Mouse (Mus musculus): ENCODE measurements at regions not wholly inside any gene's neighbourhood (a gene's known extent, or its start where the extent isn't known, plus 50 kb on each side); places are given as distances from the start of the nearest gene placed in this dataset.
"Not testable (repeated sequence)": the region's sequence is repeated elsewhere in the genome, so short reads cannot be mapped to it uniquely, and the experiment has no call there.

GRCm38 (mm10) chr1:152226049-152226448 is 136.1 kb upstream of the 1700025G04Rik start:
- Histone ChIP-seq H3K27ac (ENCODE audit: insufficient read depth, low read depth, low read length) (no peak overlapping the region), H3K4me1 (ENCODE audit: control insufficient read depth, insufficient read depth, insufficient read length, low read length) (no peaks in the 10 kb centered on the region), H3K36me3 (ENCODE audit: control insufficient read depth, insufficient read depth, low read length) (no peaks in the 10 kb centered on the region), H3K27me3 (ENCODE audit: control insufficient read depth, insufficient read depth, low read length) (no peaks in the 10 kb centered on the region), H3K4me3 (ENCODE audit: low read depth, low read length) (no peak overlapping the region)
- TF ChIP-seq POLR2A (IDR thresholded peaks at IDR 0.05; ENCODE audit: low read depth, low read length) (no peak), CTCF (IDR thresholded peaks at IDR 0.05; ENCODE audit: extremely low read depth, insufficient read length, insufficient replicate concordance, low read depth, low read length) (no peak)
- WGBS: 85% methylated on average over 3 of the region's 3 CpGs

DNA sequence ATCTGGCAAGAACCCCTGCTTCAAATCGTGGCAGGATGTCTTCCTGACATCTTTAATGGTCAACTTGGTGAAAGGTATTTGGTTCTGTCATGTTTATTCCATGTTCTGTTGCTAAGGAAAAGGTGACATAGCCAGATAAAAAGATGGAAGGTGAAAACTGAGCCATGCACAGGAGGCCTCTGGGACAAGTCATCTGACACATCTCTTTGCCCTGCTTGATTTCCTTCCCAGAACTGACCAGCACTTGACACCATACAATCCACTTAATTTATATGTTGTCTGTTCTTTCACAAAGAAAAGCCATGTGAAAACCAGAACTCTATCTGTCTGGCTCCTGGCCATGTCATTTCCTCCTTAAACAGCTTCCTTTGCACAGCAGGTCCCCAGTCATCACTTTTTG is 133.7 kb upstream of the 1700025G04Rik start:
- TF ChIP-seq POLR2A (IDR thresholded peaks at IDR 0.05; ENCODE audit: low read depth, low read length) (no peak), CTCF (IDR thresholded peaks at IDR 0.05; ENCODE audit: extremely low read depth, insufficient read length, insufficient replicate concordance, low read depth, low read length) (no peak)
- no peak overlapping the region for H3K27ac ChIP-seq (ENCODE audit: insufficient read depth, low read depth, low read length)
- H3K4me3 ChIP-seq (ENCODE audit: low read depth, low read length): no peak overlapping the region
- WGBS: 55% methylated on average over 1 of the region's 1 CpGs
- H3K27me3 ChIP-seq (ENCODE audit: control insufficient read depth, insufficient read depth, low read length): no peaks in the 10 kb centered on the region
- no peaks in the 10 kb centered on the region for H3K36me3 ChIP-seq (ENCODE audit: control insufficient read depth, insufficient read depth, low read length)
- H3K4me1 ChIP-seq (ENCODE audit: control insufficient read depth, insufficient read depth, insufficient read length, low read length): no peaks in the 10 kb centered on the region

- Histone ChIP-seq H3K4me1 (ENCODE audit: control insufficient read depth, insufficient read depth, insufficient read length, low read length) (no peaks in the 10 kb centered on the region), H3K4me3 (ENCODE audit: low read depth, low read length) (no peak overlapping the region), H3K27ac (ENCODE audit: insufficient read depth, low read depth, low read length) (no peak overlapping the region), H3K27me3 (ENCODE audit: control insufficient read depth, insufficient read depth, low read length) (no peaks in the 10 kb centered on the region), H3K36me3 (ENCODE audit: control insufficient read depth, insufficient read depth, low read length) (no peaks in the 10 kb centered on the region)
- 82% methylated on average over 14 of the region's 14 CpGs for WGBS
- no peak for TF ChIP-seq POLR2A (IDR thresholded peaks at IDR 0.05; ENCODE audit: low read depth, low read length)
- TF ChIP-seq CTCF (IDR thresholded peaks at IDR 0.05; ENCODE audit: extremely low read depth, insufficient read length, insufficient replicate concordance, low read depth, low read length): no peak
Observed at GRCm38 (mm10) chr1:152220804-152221565, 131.1 kb upstream of the 1700025G04Rik start.

GRCm38 (mm10) chr1:152219752-152220151 is 129.8 kb upstream of the 1700025G04Rik start:
- not testable (repeated sequence) for H3K27ac ChIP-seq (ENCODE audit: insufficient read depth, low read depth, low read length); H3K4me3 ChIP-seq (ENCODE audit: low read depth, low read length); H3K36me3 ChIP-seq (ENCODE audit: control insufficient read depth, insufficient read depth, low read length); H3K27me3 ChIP-seq (ENCODE audit: control insufficient read depth, insufficient read depth, low read length); H3K4me1 ChIP-seq (ENCODE audit: control insufficient read depth, insufficient read depth, insufficient read length, low read length)
- WGBS: 63% methylated on average over 5 of the region's 5 CpGs

GRCm38 (mm10) chr1:152217404-152217803 is 127.5 kb upstream of the 1700025G04Rik start:
- 55% methylated on average over 4 of the region's 4 CpGs for WGBS
- Histone ChIP-seq H3K36me3 (ENCODE audit: control insufficient read depth, insufficient read depth, low read length) (no peaks in the 10 kb centered on the region), H3K4me1 (ENCODE audit: control insufficient read depth, insufficient read depth, insufficient read length, low read length) (no peaks in the 10 kb centered on the region), H3K27me3 (ENCODE audit: control insufficient read depth, insufficient read depth, low read length) (no peaks in the 10 kb centered on the region), H3K27ac (ENCODE audit: insufficient read depth, low read depth, low read length) (no peak overlapping the region), H3K4me3 (ENCODE audit: low read depth, low read length) (no peak overlapping the region)
- TF ChIP-seq POLR2A (IDR thresholded peaks at IDR 0.05; ENCODE audit: low read depth, low read length): no peak
- no peak for TF ChIP-seq CTCF (IDR thresholded peaks at IDR 0.05; ENCODE audit: extremely low read depth, insufficient read length, insufficient replicate concordance, low read depth, low read length)

GRCm38 (mm10) chr1:152214376-152214775 is 124.5 kb upstream of the 1700025G04Rik start:
- Histone ChIP-seq H3K36me3 (ENCODE audit: control insufficient read depth, insufficient read depth, low read length) (no peaks in the 10 kb centered on the region), H3K4me3 (ENCODE audit: low read depth, low read length) (no peak overlapping the region), H3K27me3 (ENCODE audit: control insufficient read depth, insufficient read depth, low read length) (no peaks in the 10 kb centered on the region), H3K4me1 (ENCODE audit: control insufficient read depth, insufficient read depth, insufficient read length, low read length) (no peaks in the 10 kb centered on the region), H3K27ac (ENCODE audit: insufficient read depth, low read depth, low read length) (no peak overlapping the region)
- TF ChIP-seq CTCF (IDR thresholded peaks at IDR 0.05; ENCODE audit: extremely low read depth, insufficient read length, insufficient replicate concordance, low read depth, low read length): no peak
- no peak for TF ChIP-seq POLR2A (IDR thresholded peaks at IDR 0.05; ENCODE audit: low read depth, low read length)
- 82% methylated on average over 2 of the region's 2 CpGs for whole genome bisulfite sequencing

- H3K27ac ChIP-seq (ENCODE audit: insufficient read depth, low read depth, low read length): no peak overlapping the region
- no peaks in the 10 kb centered on the region for H3K4me1 ChIP-seq (ENCODE audit: control insufficient read depth, insufficient read depth, insufficient read length, low read length)
- WGBS: 64% methylated on average over 2 of the region's 2 CpGs
- no peaks in the 10 kb centered on the region for H3K27me3 ChIP-seq (ENCODE audit: control insufficient read depth, insufficient read depth, low read length)
- H3K36me3 ChIP-seq (ENCODE audit: control insufficient read depth, insufficient read depth, low read length): no peaks in the 10 kb centered on the region
- TF ChIP-seq POLR2A (IDR thresholded peaks at IDR 0.05; ENCODE audit: low read depth, low read length): no peak
- no peak for TF ChIP-seq CTCF (IDR thresholded peaks at IDR 0.05; ENCODE audit: extremely low read depth, insufficient read length, insufficient replicate concordance, low read depth, low read length)
- H3K4me3 ChIP-seq (ENCODE audit: low read depth, low read length): no peak overlapping the region
Observed at GRCm38 (mm10) chr1:152203187-152203586, 113.3 kb upstream of the 1700025G04Rik start.

All from small intestine, adult 2 months (tissue).